Mouse (Mus musculus): ENCODE measurements around the gene Arhgap42.

DNA sequence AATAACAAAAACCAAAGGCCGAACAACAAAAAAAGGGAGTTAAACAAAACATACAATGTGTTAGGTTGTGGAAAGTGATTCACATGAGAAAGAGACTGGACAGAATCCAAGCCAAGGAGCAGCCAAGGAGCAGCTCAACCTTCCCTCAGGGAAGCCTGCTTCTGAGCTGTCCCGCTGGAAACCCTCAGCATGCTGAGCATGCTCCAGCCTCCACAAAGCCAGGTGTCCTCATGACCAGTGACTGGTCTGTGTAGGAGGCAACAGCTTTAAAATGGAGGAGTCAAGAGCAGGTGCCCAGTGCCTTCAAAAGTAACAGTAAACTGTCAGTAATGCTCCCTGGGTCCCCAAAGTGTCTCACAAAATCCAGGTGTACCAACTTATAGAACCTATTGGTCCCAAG lies 28.4 kb downstream of the Arhgap42 start:
- TF ChIP-seq CTCF (IDR thresholded peaks at IDR 0.05; ENCODE audit: insufficient read depth, low read depth, low read length) (no peak), POLR2A (IDR thresholded peaks at IDR 0.05; ENCODE audit: insufficient read depth, low read depth, low read length) (no peak)
